ENCODE assay signal across 32 mouse cellular contexts in the genomic region with DNA sequence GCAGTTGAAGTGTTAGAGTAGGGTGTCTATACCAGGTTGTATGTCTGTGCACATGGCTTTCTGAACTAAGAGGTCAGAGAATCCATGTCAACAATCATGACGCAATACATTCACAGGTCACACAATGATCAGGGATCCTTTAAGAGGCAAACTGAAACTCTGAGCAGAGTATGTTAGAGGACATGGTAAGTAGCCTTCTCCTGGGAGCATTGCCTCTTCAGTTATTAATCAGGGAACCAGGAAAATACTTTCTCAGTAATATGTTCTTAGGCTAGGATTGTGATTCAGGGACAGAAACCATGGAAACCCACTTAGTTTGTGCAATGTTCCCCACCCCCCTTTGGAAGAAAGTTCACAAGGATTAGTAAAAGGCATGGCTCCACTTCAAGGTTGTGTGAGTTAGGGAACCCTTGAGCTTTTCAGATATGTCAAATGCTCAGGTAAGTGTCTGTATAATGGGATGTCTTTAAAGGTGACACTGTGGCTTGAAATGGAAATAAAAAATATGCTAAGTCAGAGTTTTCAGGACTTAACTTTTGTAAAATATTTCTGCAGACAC. TPM values are rescaled to one million over a fixed set of nuclear protein-coding genes. Genes with fewer than 3 reads are reported as not detected.
A peak's percentile ranks its signal among the peaks of the same experiment; 100 is the strongest.
DNase-seq lines count a peak whose midpoint lies in the region; ATAC-seq lines count a peak whose summit lies in the region.
"Had no signal": no experiment of that assay in that cellular context is flagged by ENCODE, and none has a peak within 500 bp of the region (broad histone marks: within the 10 kb centered on the region; RNA-seq: fewer than 3 reads in every experiment).

No protein-coding gene starts in this region.

- H3K27ac ChIP-seq in heart, embryonic 15.5 days, result peak overlapping the region; percentile 61
- no peak overlapping the region for H3K27ac ChIP-seq in liver, embryonic 16.5 days (ENCODE audit: low read length)
- no peak overlapping the region for H3K27ac ChIP-seq in liver, embryonic 11.5 days (ENCODE audit: low read depth, low read length)
- peak overlapping the region; percentile 91 for H3K27ac ChIP-seq in brown adipose tissue, adult 24 weeks (replicated peaks; ENCODE audit: low read depth, low read length)
- H3K27ac ChIP-seq: embryonic facial prominence, embryonic 10.5 days; forebrain, embryonic 15.5 days; hindbrain, postnatal 0 days; left cerebral cortex, adult 2 months; neural tube, embryonic 12.5 days had no signal

- H3K36me3 ChIP-seq in heart, embryonic 15.5 days, result no peaks in the 10 kb centered on the region; the same call in 1 of the 2 replicates
- no peaks in the 10 kb centered on the region for H3K36me3 ChIP-seq in liver, embryonic 16.5 days (ENCODE audit: control insufficient read depth, insufficient read depth)
- no peaks in the 10 kb centered on the region for H3K36me3 ChIP-seq in liver, embryonic 11.5 days (ENCODE audit: control insufficient read depth, insufficient read depth, low read length)
- H3K36me3 ChIP-seq: embryonic facial prominence, embryonic 10.5 days; neural tube, embryonic 12.5 days had no signal

- 78% methylated on average over 1 of the region's 1 CpGs for WGBS in heart, embryonic 15.5 days
- WGBS in liver, embryonic 16.5 days (ENCODE audit: insufficient replicate concordance), result 71% methylated on average over 1 of the region's 1 CpGs
- 89% methylated on average over 1 of the region's 1 CpGs for WGBS in liver, embryonic 11.5 days

- DNase-seq in adrenal gland, adult 2 months, result peak; percentile 41
- no peak for DNase-seq in adrenal gland, postnatal 10 days
- no peak for DNase-seq in heart, postnatal 14 days
- no peak for DNase-seq in liver, embryonic 11.5 days (ENCODE audit: low spot score)
- DNase-seq in spleen, postnatal 14 days (ENCODE audit: low spot score in 2 of 2), result no peak
- DNase-seq: adrenal gland, postnatal 36 days; cerebellum, adult 11 months; cerebellum, adult 9-11 months; gastrocnemius, postnatal 10 days; heart, adult 18-20 months; kidney, postnatal 36 days; lung, postnatal 14 days; midbrain, embryonic 14.5 days; retina, postnatal 1 day; thymus, postnatal 14 days had no signal

- H3K4me1 ChIP-seq in heart, embryonic 15.5 days (replicated peaks), result peaks cover 13% of the 10 kb centered on the region; the same call in 1 of the 2 replicates
- H3K4me1 ChIP-seq in liver, embryonic 16.5 days (ENCODE audit: control insufficient read depth, low read depth, low read length), result no peaks in the 10 kb centered on the region
- H3K4me1 ChIP-seq in liver, embryonic 11.5 days (replicated peaks; ENCODE audit: control insufficient read depth, insufficient read depth, low read length), result no peaks in the 10 kb centered on the region
- H3K4me1 ChIP-seq in brown adipose tissue, adult 24 weeks (ENCODE audit: control insufficient read depth, insufficient read depth, insufficient read length, low read length), result peaks cover 18% of the 10 kb centered on the region
- H3K4me1 ChIP-seq: embryonic facial prominence, embryonic 10.5 days; forebrain, embryonic 15.5 days; neural tube, embryonic 12.5 days had no signal

- no peak overlapping the region for H3K9ac ChIP-seq in heart, embryonic 15.5 days
- no peak overlapping the region for H3K9ac ChIP-seq in liver, embryonic 16.5 days (ENCODE audit: low read depth, low read length)
- no peak overlapping the region for H3K9ac ChIP-seq in liver, embryonic 11.5 days (ENCODE audit: low read depth, low read length)
- H3K9ac ChIP-seq: forebrain, embryonic 15.5 days; neural tube, embryonic 12.5 days had no signal

- intact Hi-C loops in heart, postnatal 14 days (cut with DNase I), result no loop called here

- H3K27me3 ChIP-seq in heart, embryonic 15.5 days, result no peaks in the 10 kb centered on the region
- H3K27me3 ChIP-seq in liver, embryonic 16.5 days (ENCODE audit: control insufficient read depth, insufficient read depth, low read depth, low read length), result no peaks in the 10 kb centered on the region
- no peaks in the 10 kb centered on the region for H3K27me3 ChIP-seq in liver, embryonic 11.5 days (replicated peaks; ENCODE audit: control insufficient read depth, insufficient read depth, low read length)
- H3K27me3 ChIP-seq: forebrain, embryonic 15.5 days; neural tube, embryonic 12.5 days had no signal

- H3K9me3 ChIP-seq in heart, embryonic 15.5 days (replicated peaks), result no peaks in the 10 kb centered on the region
- no peaks in the 10 kb centered on the region for H3K9me3 ChIP-seq in liver, embryonic 16.5 days (replicated peaks; ENCODE audit: control insufficient read depth, low read length)
- no peaks in the 10 kb centered on the region for H3K9me3 ChIP-seq in liver, embryonic 11.5 days (ENCODE audit: control insufficient read depth, low read length)
- H3K9me3 ChIP-seq: embryonic facial prominence, embryonic 10.5 days; forebrain, embryonic 15.5 days; neural tube, embryonic 12.5 days had no signal

- H3K4me3 ChIP-seq in heart, embryonic 15.5 days, result no peak overlapping the region
- H3K4me3 ChIP-seq in liver, embryonic 16.5 days (ENCODE audit: low read depth, low read length), result no peak overlapping the region
- H3K4me3 ChIP-seq in liver, embryonic 11.5 days (ENCODE audit: low read depth, low read length), result no peak overlapping the region
- no peak overlapping the region for H3K4me3 ChIP-seq in brown adipose tissue, adult 24 weeks (ENCODE audit: insufficient read depth, low read depth, low read length)
- H3K4me3 ChIP-seq: embryonic facial prominence, embryonic 10.5 days; forebrain, embryonic 15.5 days; left cerebral cortex, adult 2 months; neural tube, embryonic 12.5 days had no signal

- ATAC-seq in heart, embryonic 15.5 days (replicated peaks; ENCODE audit: insufficient number of reproducible peaks, insufficient read depth, low FRiP score, low read depth), result no peak
- 0 out of 2 replicates have a peak, but pooled peaks have one; percentile 21 for ATAC-seq in liver, embryonic 16.5 days (ENCODE audit: low read depth)
- no peak for ATAC-seq in liver, embryonic 11.5 days (replicated peaks; ENCODE audit: low FRiP score)
- ATAC-seq: forebrain, embryonic 15.5 days; hindbrain, postnatal 0 days; intestine, postnatal 0 days had no signal

- H3K4me2 ChIP-seq in heart, embryonic 15.5 days, result no peak overlapping the region
- H3K4me2 ChIP-seq in liver, embryonic 16.5 days (ENCODE audit: low read depth, low read length), result no peak overlapping the region
- H3K4me2 ChIP-seq in liver, embryonic 11.5 days, result no peak overlapping the region
- H3K4me2 ChIP-seq: forebrain, embryonic 15.5 days; neural tube, embryonic 12.5 days had no signal

RNA-seq across cellular contexts. Expression of a gene that starts 26.4 kb away (rescaled TPM):
- not detected for total RNA-seq in adrenal gland, adult 2 months (2021)
- not detected in 2 replicates for polyA plus RNA-seq in adrenal gland, adult 2 months (2012; rRNA removed)
- under 1 TPM in 1 of 2 experiments, not detected in 1; 0.21 TPM for total RNA-seq in adrenal gland, postnatal 10 days (2021)
- polyA plus RNA-seq in heart, embryonic 15.5 days (2015; fragmentation: Nextera tagmentation; extraction: Ambion mirVana), result not detected in 2 replicates
- total RNA-seq in heart, postnatal 14 days (2021), result not detected
- polyA plus RNA-seq in liver, embryonic 16.5 days (2015; fragmentation: Nextera tagmentation; extraction: Ambion mirVana), result not detected in 2 replicates
- polyA plus RNA-seq in liver, embryonic 11.5 days (2014; fragmentation: Nextera tagmentation; extraction: Ambion mirVana), result not detected in 2 replicates
- not detected in 2 replicates for polyA plus RNA-seq in brown adipose tissue, adult 24 weeks (2012; ENCODE audit: insufficient read depth, insufficient read length, missing spikeins)
- total RNA-seq: common myeloid progenitor, adult 5-6 weeks; hindbrain, postnatal 0 days; left cerebral cortex, adult 2 months; left cerebral cortex, postnatal 36 days; megakaryocyte-erythroid progenitor cell, adult 5-6 weeks had no signal
- polyA plus RNA-seq: embryonic facial prominence, embryonic 10.5 days; forebrain, embryonic 15.5 days; hindbrain, embryonic 11.5 days; hindbrain, postnatal 0 days; intestine, postnatal 0 days; kidney, embryonic 14.5 days; limb, embryonic 14.5 days; midbrain, embryonic 14.5 days; neural tube, embryonic 12.5 days; spleen, adult 2 months; stomach, embryonic 14.5 days had no signal

RNA-seq across cellular contexts. Expression of a gene that starts 27.1 kb away (rescaled TPM):
- total RNA-seq in adrenal gland, adult 2 months (2021), result 10 to 100 TPM; 38.3 to 67.9 TPM
- polyA plus RNA-seq in adrenal gland, adult 2 months (2012; rRNA removed), result 2.3 and 3.3 TPM in 2 replicates
- total RNA-seq in adrenal gland, postnatal 10 days (2021), result 10 to 100 TPM; 59.5 to 68.1 TPM
- polyA plus RNA-seq in heart, embryonic 15.5 days (2015; fragmentation: Nextera tagmentation; extraction: Ambion mirVana), result 14.5 and 17.4 TPM in 2 replicates
- total RNA-seq in heart, postnatal 14 days (2021), result 10 to 100 TPM; 64.2 to 75.2 TPM
- 4.5 TPM in 2 replicates for polyA plus RNA-seq in liver, embryonic 16.5 days (2015; fragmentation: Nextera tagmentation; extraction: Ambion mirVana)
- 4.6 and 4.8 TPM in 2 replicates for polyA plus RNA-seq in liver, embryonic 11.5 days (2014; fragmentation: Nextera tagmentation; extraction: Ambion mirVana)
- 132 and 150 TPM in 2 replicates for polyA plus RNA-seq in brown adipose tissue, adult 24 weeks (2012; ENCODE audit: insufficient read depth, insufficient read length, missing spikeins)
- total RNA-seq: common myeloid progenitor, adult 5-6 weeks; megakaryocyte-erythroid progenitor cell, adult 5-6 weeks had no signal

Comparison
In these comparisons a context has a peak if more than half of its experiments do, and no peak if none do; other contexts are left out.
1. H3K27ac ChIP-seq: peak in heart, embryonic 15.5 days (single experiment) and brown adipose tissue, adult 24 weeks (single experiment); none in liver, embryonic 16.5 days (single experiment) and liver, embryonic 11.5 days (single experiment).